Mouse (Mus musculus) ZHBTc4 (cell line): ENCODE data around the gene Polr2g.

Source experiments
- DNase-seq: peaks from one replicate; pipeline ENCODE4 v3.0.0-alpha.2; 2011; ENCODE audit warnings: low read depth, low spot score

Polr2g gene

GRCm38 (mm10) chr19:8818301-8818798 is 20.0 kb upstream of the Polr2g start:
- DNase-seq = no peak

- DNase-seq = no peak
Observed at GRCm38 (mm10) chr19:8817001-8817400, 18.6 kb upstream of the Polr2g start.

GRCm38 (mm10) chr19:8815812-8816211 is 17.4 kb upstream of the Polr2g start:
- DNase-seq = no peak

- DNase-seq = no peak
Observed at GRCm38 (mm10) chr19:8806810-8807209, 8.4 kb upstream of the Polr2g start.

GRCm38 (mm10) chr19:8803879-8804660 is 5.7 kb upstream of the Polr2g start:
- DNase-seq = no peak

- DNase-seq = no peak
Observed at GRCm38 (mm10) chr19:8803204-8803780, 4.9 kb upstream of the Polr2g start.

- DNase-seq = peak; percentile 100
Observed at GRCm38 (mm10) chr19:8802130-8802821, 3.9 kb upstream of the Polr2g start, which contains the start of gene Zbtb3. Gene Zbtb3 (plus strand): TSS chr19:8802555.

- no peak for DNase-seq
Observed at GRCm38 (mm10) chr19:8798947-8799315, 554 bp upstream of the Polr2g start.

- no peak for DNase-seq
Observed at GRCm38 (mm10) chr19:8790171-8790570, 8.2 kb downstream of the Polr2g start.

GRCm38 (mm10) chr19:8789171-8789570 is 9.2 kb downstream of the Polr2g start:
- DNase-seq = no peak

- DNase-seq = peak; percentile 48
Observed at GRCm38 (mm10) chr19:8788521-8788920, 9.9 kb downstream of the Polr2g start.

GRCm38 (mm10) chr19:8786008-8786781 is 12.2 kb downstream of the Polr2g start, which contains the start of gene Taf6l:
Gene Taf6l (minus strand): TSS chr19:8786417.
- peak; percentile 99 for DNase-seq

- no peak for DNase-seq
Observed at GRCm38 (mm10) chr19:8774951-8775421, 23.4 kb downstream of the Polr2g start.

- peak; percentile 97 for DNase-seq
Observed at GRCm38 (mm10) chr19:8774086-8774835, 24.1 kb downstream of the Polr2g start, which contains the start of gene Tmem179b. Gene Tmem179b (minus strand): TSS chr19:8774467.

- no peak for DNase-seq
Observed at GRCm38 (mm10) chr19:8773409-8773808, 25.0 kb downstream of the Polr2g start.

GRCm38 (mm10) chr19:8772996-8773395 is 25.4 kb downstream of the Polr2g start:
- no peak for DNase-seq

GRCm38 (mm10) chr19:8770567-8771270 is 27.7 kb downstream of the Polr2g start, which contains the start of gene Tmem223:
Gene Tmem223 (plus strand): TSS chr19:8770996.
- DNase-seq = peak; percentile 91

- DNase-seq = no peak
Observed at GRCm38 (mm10) chr19:8765562-8765961, 32.8 kb downstream of the Polr2g start.

- DNase-seq = no peak
Observed at GRCm38 (mm10) chr19:8763276-8763675, 35.1 kb downstream of the Polr2g start.

GRCm38 (mm10) chr19:8760757-8761156 is 37.6 kb downstream of the Polr2g start:
- DNase-seq = peak; percentile 35
